Mouse (Mus musculus): ENCODE measurements around the gene 1700001O22Rik.

DNA sequence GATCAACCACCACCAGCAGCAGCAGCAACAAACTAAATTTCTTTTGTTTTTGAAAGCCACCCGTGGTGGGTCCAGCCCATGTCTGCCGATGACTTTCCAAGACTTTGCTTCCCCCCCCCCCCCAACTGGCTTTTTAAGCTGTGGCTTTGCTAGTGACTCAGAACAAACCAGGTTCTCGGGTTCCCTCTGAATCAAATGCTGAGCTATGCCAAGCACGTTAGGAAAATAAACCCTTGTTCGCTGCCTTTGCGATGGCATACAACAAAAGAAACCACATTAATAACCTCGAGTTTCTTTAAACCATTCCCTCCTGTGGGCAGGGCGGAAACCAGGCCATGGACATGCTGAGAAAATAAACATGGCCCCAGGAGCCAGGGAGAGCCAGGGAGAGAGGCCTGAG is 44.7 kb upstream of the 1700001O22Rik start:
- TF ChIP-seq CTCF (IDR thresholded peaks at IDR 0.05; ENCODE audit: insufficient read depth, low read depth, low read length) (no peak), POLR2A (IDR thresholded peaks at IDR 0.05; ENCODE audit: insufficient read depth, low read depth, low read length) (no peak)

Measured in olfactory bulb, adult 2 months (tissue).